Mouse (Mus musculus): ENCODE measurements around the gene Itgb1. TPM values are rescaled to one million over a fixed set of nuclear protein-coding genes. Genes with fewer than 3 reads are reported as not detected.
A peak's percentile ranks its signal among the peaks of the same experiment; 100 is the strongest.

The Itgb1 gene
- polyA plus RNA-seq, 1 experiment from 2014 or later: 306 TPM

- Histone ChIP-seq H3K4me3 (ENCODE audit: low read depth, low read length) (no peak overlapping the region), H3K9ac (ENCODE audit: low read length) (no peak overlapping the region), H3K27ac (ENCODE audit: low read depth) (no peak overlapping the region), H3K4me2 (ENCODE audit: low read length) (no peak overlapping the region), H3K4me1 (replicated peaks; ENCODE audit: control insufficient read depth, insufficient read depth, low read length) (no peaks in the 10 kb centered on the region; the same call in 1 of the 2 replicates), H3K27me3 (replicated peaks; ENCODE audit: control insufficient read depth, insufficient read depth, low read length) (no peaks in the 10 kb centered on the region), H3K36me3 (ENCODE audit: control insufficient read depth, insufficient read depth, low read length) (no peaks in the 10 kb centered on the region), H3K9me3 (ENCODE audit: control insufficient read depth, low read length) (no peaks in the 10 kb centered on the region)
- WGBS: 94% methylated on average over 1 of the region's 1 CpGs
- ATAC-seq (replicated peaks; ENCODE audit: low FRiP score, low TSS enrichment, low read depth): no peak
- no peak for DNase-seq (ENCODE audit: low spot score)
These were observed 11.4 kb downstream of the Itgb1 start for GRCm38 (mm10) chr8:128696701-128697397.

GRCm38 (mm10) chr8:128697945-128698344 is 12.5 kb downstream of the Itgb1 start:
- H3K9ac ChIP-seq (ENCODE audit: low read length): no peak overlapping the region
- 44% methylated on average over 3 of the region's 3 CpGs for WGBS
- no peak overlapping the region for H3K4me3 ChIP-seq (ENCODE audit: low read depth, low read length)
- H3K27ac ChIP-seq (ENCODE audit: low read depth): no peak overlapping the region
- H3K4me1 ChIP-seq (replicated peaks; ENCODE audit: control insufficient read depth, insufficient read depth, low read length): no peaks in the 10 kb centered on the region; the same call in 1 of the 2 replicates
- no peaks in the 10 kb centered on the region for H3K27me3 ChIP-seq (replicated peaks; ENCODE audit: control insufficient read depth, insufficient read depth, low read length)
- no peaks in the 10 kb centered on the region for H3K9me3 ChIP-seq (ENCODE audit: control insufficient read depth, low read length)
- no peak for DNase-seq (ENCODE audit: low spot score)
- H3K4me2 ChIP-seq (ENCODE audit: low read length): no peak overlapping the region
- no peaks in the 10 kb centered on the region for H3K36me3 ChIP-seq (ENCODE audit: control insufficient read depth, insufficient read depth, low read length)
- no peak for ATAC-seq (replicated peaks; ENCODE audit: low FRiP score, low TSS enrichment, low read depth)

- no peaks in the 10 kb centered on the region for H3K4me1 ChIP-seq (replicated peaks; ENCODE audit: control insufficient read depth, insufficient read depth, low read length)
- WGBS: 67% methylated on average over 1 of the region's 1 CpGs
- peaks cover 41% of the 10 kb centered on the region for H3K36me3 ChIP-seq (ENCODE audit: control insufficient read depth, insufficient read depth, low read length)
- DNase-seq (ENCODE audit: low spot score): no peak
- no peak overlapping the region for H3K27ac ChIP-seq (ENCODE audit: low read depth)
- H3K27me3 ChIP-seq (replicated peaks; ENCODE audit: control insufficient read depth, insufficient read depth, low read length): no peaks in the 10 kb centered on the region
- H3K9me3 ChIP-seq (ENCODE audit: control insufficient read depth, low read length): no peaks in the 10 kb centered on the region
- no peak overlapping the region for H3K4me3 ChIP-seq (ENCODE audit: low read depth, low read length)
- no peak for ATAC-seq (replicated peaks; ENCODE audit: low FRiP score, low TSS enrichment, low read depth)
- H3K4me2 ChIP-seq (ENCODE audit: low read length): no peak overlapping the region
- H3K9ac ChIP-seq (ENCODE audit: low read length): no peak overlapping the region
These were observed 18.9 kb downstream of the Itgb1 start for GRCm38 (mm10) chr8:128704376-128704775.

- Histone ChIP-seq H3K36me3 (ENCODE audit: control insufficient read depth, insufficient read depth, low read length) (peaks cover 44% of the 10 kb centered on the region), H3K4me1 (replicated peaks; ENCODE audit: control insufficient read depth, insufficient read depth, low read length) (no peaks in the 10 kb centered on the region), H3K27me3 (replicated peaks; ENCODE audit: control insufficient read depth, insufficient read depth, low read length) (no peaks in the 10 kb centered on the region), H3K9me3 (ENCODE audit: control insufficient read depth, low read length) (no peaks in the 10 kb centered on the region), H3K9ac (ENCODE audit: low read length) (no peak overlapping the region), H3K27ac (ENCODE audit: low read depth) (no peak overlapping the region), H3K4me2 (ENCODE audit: low read length) (no peak overlapping the region), H3K4me3 (ENCODE audit: low read depth, low read length) (no peak overlapping the region)
- DNase-seq (ENCODE audit: low spot score) (no peak), ATAC-seq (replicated peaks; ENCODE audit: low FRiP score, low TSS enrichment, low read depth) (no peak)
- WGBS: 85% methylated on average over 2 of the region's 2 CpGs
These were observed 19.4 kb downstream of the Itgb1 start for GRCm38 (mm10) chr8:128704836-128705235.

- ATAC-seq (replicated peaks; ENCODE audit: low FRiP score, low TSS enrichment, low read depth) (no peak), DNase-seq (ENCODE audit: low spot score) (peak; percentile 90)
- Histone ChIP-seq H3K27ac (ENCODE audit: low read depth) (no peak overlapping the region), H3K27me3 (replicated peaks; ENCODE audit: control insufficient read depth, insufficient read depth, low read length) (no peaks in the 10 kb centered on the region), H3K9ac (ENCODE audit: low read length) (no peak overlapping the region), H3K36me3 (ENCODE audit: control insufficient read depth, insufficient read depth, low read length) (peaks cover 89% of the 10 kb centered on the region), H3K4me3 (ENCODE audit: low read depth, low read length) (no peak overlapping the region), H3K9me3 (ENCODE audit: control insufficient read depth, low read length) (no peaks in the 10 kb centered on the region), H3K4me1 (replicated peaks; ENCODE audit: control insufficient read depth, insufficient read depth, low read length) (no peaks in the 10 kb centered on the region), H3K4me2 (ENCODE audit: low read length) (no peak overlapping the region)
- 50% methylated on average over 3 of the region's 3 CpGs for WGBS
These were observed 23.8 kb downstream of the Itgb1 start for GRCm38 (mm10) chr8:128709261-128709660.

- ATAC-seq (replicated peaks; ENCODE audit: low FRiP score, low TSS enrichment, low read depth) (no peak), DNase-seq (ENCODE audit: low spot score) (no peak)
- Histone ChIP-seq H3K27me3 (replicated peaks; ENCODE audit: control insufficient read depth, insufficient read depth, low read length) (no peaks in the 10 kb centered on the region), H3K9ac (ENCODE audit: low read length) (no peak overlapping the region), H3K27ac (ENCODE audit: low read depth) (no peak overlapping the region), H3K4me1 (replicated peaks; ENCODE audit: control insufficient read depth, insufficient read depth, low read length) (no peaks in the 10 kb centered on the region), H3K9me3 (ENCODE audit: control insufficient read depth, low read length) (no peaks in the 10 kb centered on the region), H3K4me3 (ENCODE audit: low read depth, low read length) (no peak overlapping the region), H3K36me3 (ENCODE audit: control insufficient read depth, insufficient read depth, low read length) (peaks cover 94% of the 10 kb centered on the region), H3K4me2 (ENCODE audit: low read length) (no peak overlapping the region)
These were observed 30.7 kb downstream of the Itgb1 start for GRCm38 (mm10) chr8:128716184-128716583.

- Histone ChIP-seq H3K27ac (ENCODE audit: low read depth) (no peak overlapping the region), H3K36me3 (ENCODE audit: control insufficient read depth, insufficient read depth, low read length) (peaks cover 89% of the 10 kb centered on the region), H3K4me3 (ENCODE audit: low read depth, low read length) (no peak overlapping the region), H3K9ac (ENCODE audit: low read length) (no peak overlapping the region), H3K4me1 (replicated peaks; ENCODE audit: control insufficient read depth, insufficient read depth, low read length) (no peaks in the 10 kb centered on the region), H3K4me2 (ENCODE audit: low read length) (no peak overlapping the region), H3K27me3 (replicated peaks; ENCODE audit: control insufficient read depth, insufficient read depth, low read length) (no peaks in the 10 kb centered on the region), H3K9me3 (ENCODE audit: control insufficient read depth, low read length) (no peaks in the 10 kb centered on the region)
- ATAC-seq (replicated peaks; ENCODE audit: low FRiP score, low TSS enrichment, low read depth): no peak
- DNase-seq (ENCODE audit: low spot score): peak; percentile 58
- WGBS: 47% methylated on average over 1 of the region's 1 CpGs
These were observed 39.4 kb downstream of the Itgb1 start for GRCm38 (mm10) chr8:128724819-128725218.

GRCm38 (mm10) chr8:128727213-128727612 is 41.8 kb downstream of the Itgb1 start:
- H3K4me3 ChIP-seq (ENCODE audit: low read depth, low read length): no peak overlapping the region
- no peak for ATAC-seq (replicated peaks; ENCODE audit: low FRiP score, low TSS enrichment, low read depth)
- no peaks in the 10 kb centered on the region for H3K27me3 ChIP-seq (replicated peaks; ENCODE audit: control insufficient read depth, insufficient read depth, low read length)
- H3K9me3 ChIP-seq (ENCODE audit: control insufficient read depth, low read length): no peaks in the 10 kb centered on the region
- no peak overlapping the region for H3K27ac ChIP-seq (ENCODE audit: low read depth)
- no peak overlapping the region for H3K4me2 ChIP-seq (ENCODE audit: low read length)
- no peak for DNase-seq (ENCODE audit: low spot score)
- no peaks in the 10 kb centered on the region for H3K4me1 ChIP-seq (replicated peaks; ENCODE audit: control insufficient read depth, insufficient read depth, low read length)
- peaks cover 91% of the 10 kb centered on the region for H3K36me3 ChIP-seq (ENCODE audit: control insufficient read depth, insufficient read depth, low read length)
- 93% methylated on average over 1 of the region's 1 CpGs for WGBS
- no peak overlapping the region for H3K9ac ChIP-seq (ENCODE audit: low read length)

GRCm38 (mm10) chr8:128732254-128732653 is 46.8 kb downstream of the Itgb1 start:
- WGBS: 79% methylated on average over 2 of the region's 2 CpGs
- Histone ChIP-seq H3K4me1 (replicated peaks; ENCODE audit: control insufficient read depth, insufficient read depth, low read length) (no peaks in the 10 kb centered on the region), H3K27me3 (replicated peaks; ENCODE audit: control insufficient read depth, insufficient read depth, low read length) (no peaks in the 10 kb centered on the region), H3K9ac (ENCODE audit: low read length) (no peak overlapping the region), H3K4me3 (ENCODE audit: low read depth, low read length) (no peak overlapping the region), H3K4me2 (ENCODE audit: low read length) (no peak overlapping the region), H3K36me3 (ENCODE audit: control insufficient read depth, insufficient read depth, low read length) (peaks cover 87% of the 10 kb centered on the region), H3K9me3 (ENCODE audit: control insufficient read depth, low read length) (no peaks in the 10 kb centered on the region), H3K27ac (ENCODE audit: low read depth) (no peak overlapping the region)
- ATAC-seq (replicated peaks; ENCODE audit: low FRiP score, low TSS enrichment, low read depth): no peak
- DNase-seq (ENCODE audit: low spot score): no peak

Data from intestine, embryonic 14.5 days (tissue).